Mouse (Mus musculus) neutrophil, adult 5-6 weeks (primary cell): ENCODE data around the gene Dpf3. TPM values are rescaled to one million over a fixed set of nuclear protein-coding genes. Genes with fewer than 3 reads are reported as not detected.

Experiments
- ATAC-seq: fragments of 151-379, 151-347 bp; 2 replicates; pipeline ENCODE4 v1.8.0; 2017; ENCODE audit warnings: mild to moderate bottlenecking, moderate TSS enrichment; ENCODE audit not compliant: insufficient number of reproducible peaks, poor library complexity, low FRiP score, severe bottlenecking; ENCODE audit errors: extremely low read depth
- total RNA-seq: library from RNA; stranded (forward); fragments of 200-1000 nt; gene quantifications from 2 replicates; pipeline ENCODE4 v1.2.3, GENCODE M21; 2017

The Dpf3 gene
- total RNA-seq, 1 experiment from 2014 or later: 0.47 TPM

GRCm38 (mm10) chr12:83499256-83499655, 11.7 kb upstream of the Dpf3 start:
- ATAC-seq: no peak

- no peak for ATAC-seq
Observed at GRCm38 (mm10) chr12:83497959-83498358, 10.4 kb upstream of the Dpf3 start.

- no peak for ATAC-seq
Observed at GRCm38 (mm10) chr12:83496736-83497135, 9.2 kb upstream of the Dpf3 start.

GRCm38 (mm10) chr12:83496336-83496735, 8.8 kb upstream of the Dpf3 start:
- no peak for ATAC-seq

- no peak for ATAC-seq
Observed at GRCm38 (mm10) chr12:83495961-83496282, 8.4 kb upstream of the Dpf3 start.

- ATAC-seq: no peak
Observed at GRCm38 (mm10) chr12:83495248-83495960, 7.9 kb upstream of the Dpf3 start.

- ATAC-seq: no peak
Observed at GRCm38 (mm10) chr12:83494196-83494595, 6.7 kb upstream of the Dpf3 start.

- no peak for ATAC-seq
Observed at GRCm38 (mm10) chr12:83492808-83493207, 5.3 kb upstream of the Dpf3 start.

GRCm38 (mm10) chr12:83491609-83492008, 4.1 kb upstream of the Dpf3 start:
- no peak for ATAC-seq

GRCm38 (mm10) chr12:83489748-83490147, 2.2 kb upstream of the Dpf3 start:
- ATAC-seq: no peak

GRCm38 (mm10) chr12:83488211-83488941, 860 bp upstream of the Dpf3 start:
- no peak for ATAC-seq

GRCm38 (mm10) chr12:83486671-83487461, 650 bp downstream of the Dpf3 start:
- ATAC-seq: no peak

GRCm38 (mm10) chr12:83485911-83486670, 1.4 kb downstream of the Dpf3 start:
- ATAC-seq: no peak

GRCm38 (mm10) chr12:83484855-83485745, 2.4 kb downstream of the Dpf3 start:
- no peak for ATAC-seq

GRCm38 (mm10) chr12:83483653-83484052, 3.9 kb downstream of the Dpf3 start:
- no peak for ATAC-seq

GRCm38 (mm10) chr12:83481439-83481838, 6.1 kb downstream of the Dpf3 start:
- no peak for ATAC-seq

- ATAC-seq: no peak
Observed at GRCm38 (mm10) chr12:83479818-83480401, 7.6 kb downstream of the Dpf3 start.

- ATAC-seq: no peak
Observed at GRCm38 (mm10) chr12:83479140-83479539, 8.4 kb downstream of the Dpf3 start.
